Mouse (Mus musculus): Measurements from ENCODE around the gene Furin. TPM values are rescaled to one million over a fixed set of nuclear protein-coding genes. Genes with fewer than 3 reads are reported as not detected.

The Furin gene
- polyA plus RNA-seq, 1 experiment from 2014 or later = 120 TPM

DNA sequence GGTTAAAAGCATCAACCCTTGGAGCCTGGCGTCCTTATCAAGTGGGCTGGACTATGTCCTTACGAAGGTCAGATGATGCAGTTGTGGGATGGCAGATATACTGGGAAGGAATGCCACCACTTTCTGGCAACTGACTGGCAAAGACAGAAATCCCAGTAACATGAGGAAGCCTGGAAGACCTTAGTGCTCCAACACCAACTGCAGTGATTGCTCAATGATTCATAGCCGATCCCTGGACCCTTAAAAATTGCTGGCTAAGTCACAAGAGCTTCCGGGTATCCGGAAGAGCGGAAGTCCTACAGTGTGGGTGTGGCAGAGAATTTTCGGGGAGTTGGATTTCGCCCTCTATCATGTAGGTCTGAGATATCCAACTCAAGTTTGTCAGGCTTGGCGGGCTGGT is 59.1 kb downstream of the Furin start:
- in situ Hi-C loops (cut with MboI; ENCODE audit: low pct_unique_long_range_greater_than_20kb) = no loop called here
- CTCF ChIA-PET = no interaction called here
- POLR2A ChIA-PET = interaction anchor here (0.9 kb wide), 1 partner anchor 534 kb away, joined by 3 read pairs; no protein-coding TSS in a partner anchor
- TF ChIP-seq CTCF (IDR thresholded peaks at IDR 0.05) = no peak
- ATAC-seq (no peak), DNase-seq (ENCODE audit: low read depth, low spot score) (no peak)
- H3K27me3 ChIP-seq = no peaks in the 10 kb centered on the region

DNA sequence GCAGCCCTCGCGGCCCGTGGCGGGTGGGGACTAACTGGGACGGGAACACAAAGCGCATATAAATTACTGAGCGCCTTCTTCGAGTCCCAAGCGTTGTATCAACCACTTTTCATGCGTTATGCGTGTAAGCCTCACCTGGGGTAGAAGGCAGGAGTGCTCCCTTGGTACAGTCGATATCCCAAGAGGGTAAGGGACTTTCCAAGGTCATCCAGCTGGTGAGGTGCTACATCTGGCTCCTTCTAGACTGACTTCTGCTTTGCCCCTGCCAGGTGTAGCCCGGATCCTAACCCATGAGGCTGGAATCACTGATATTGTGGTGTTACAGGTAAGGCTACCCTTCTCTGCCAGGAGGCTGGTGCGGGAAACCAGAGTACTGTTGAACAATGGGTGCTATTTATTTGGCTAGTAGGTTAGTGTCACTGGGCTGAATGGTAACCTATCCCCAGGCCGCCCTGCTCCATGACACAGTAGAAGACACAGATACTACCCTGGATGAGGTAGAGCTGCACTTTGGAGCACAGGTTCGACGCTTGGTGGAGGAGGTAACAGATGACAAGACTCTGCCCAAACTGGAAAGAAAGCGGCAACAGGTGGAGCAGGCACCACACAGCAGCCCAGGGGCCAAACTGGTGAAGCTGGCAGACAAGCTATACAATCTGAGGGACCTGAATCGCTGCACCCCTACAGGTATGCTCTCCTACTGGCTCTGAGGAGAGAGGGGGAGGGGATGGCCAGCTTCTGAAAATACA is 61.8 kb downstream of the Furin start:
- no peaks in the 10 kb centered on the region for H3K27me3 ChIP-seq
- ATAC-seq = no peak
- in situ Hi-C loops (cut with MboI; ENCODE audit: low pct_unique_long_range_greater_than_20kb) = loop anchor here (5.0 kb wide), 1 partner anchor 34 kb away; no protein-coding TSS in a partner anchor
- CTCF ChIA-PET = interaction anchor here (0.9 to 4.9 kb wide), 10 partner anchors 12 to 63 kb away, joined by 3 to 23 read pairs (median 6); partner anchors contain the start of genes Man2a2 and Rccd1
- DNase-seq (ENCODE audit: low read depth, low spot score) = no peak
- no peak for TF ChIP-seq CTCF (IDR thresholded peaks at IDR 0.05)
- POLR2A ChIA-PET = interaction anchor here (1.0 kb wide), 1 partner anchor 9 kb away, joined by 4 read pairs; no protein-coding TSS in a partner anchor

DNA sequence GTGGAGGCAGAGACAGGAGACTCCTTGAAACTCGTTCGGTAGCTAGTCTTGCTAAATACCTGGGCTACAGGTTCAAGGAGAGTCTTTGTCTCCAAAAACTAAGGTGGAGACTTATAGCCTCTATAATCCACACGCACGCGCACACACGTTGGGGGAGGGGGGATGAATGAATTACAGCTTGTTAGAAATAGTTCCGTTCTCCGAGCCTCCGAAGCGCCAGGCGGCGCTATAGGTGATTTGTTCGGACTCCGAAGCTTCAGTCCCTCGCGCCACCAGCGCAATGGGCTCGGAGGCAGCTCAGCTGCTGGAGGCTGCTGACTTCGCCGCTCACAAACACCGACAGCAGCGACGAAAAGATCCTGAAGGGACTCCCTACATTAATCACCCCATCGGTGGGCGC is 62.4 kb downstream of the Furin start, which contains the start of gene Hddc3:
Gene Hddc3 (plus strand): TSS at position 247 of the 400 bp plus-strand sequence.
- H3K27me3 ChIP-seq = no peaks in the 10 kb centered on the region
- POLR2A ChIA-PET = no interaction called here
- in situ Hi-C loops (cut with MboI; ENCODE audit: low pct_unique_long_range_greater_than_20kb) = loop anchor here (5.0 kb wide), 1 partner anchor 34 kb away; no protein-coding TSS in a partner anchor
- no peak for ATAC-seq
- no peak for TF ChIP-seq CTCF (IDR thresholded peaks at IDR 0.05)
- CTCF ChIA-PET = interaction anchor here (0.6 to 4.9 kb wide), 11 partner anchors 11 to 62 kb away, joined by 3 to 23 read pairs (median 4); partner anchors contain the start of genes Man2a2 and Rccd1
- DNase-seq (ENCODE audit: low read depth, low spot score) = peak; percentile 64

DNA sequence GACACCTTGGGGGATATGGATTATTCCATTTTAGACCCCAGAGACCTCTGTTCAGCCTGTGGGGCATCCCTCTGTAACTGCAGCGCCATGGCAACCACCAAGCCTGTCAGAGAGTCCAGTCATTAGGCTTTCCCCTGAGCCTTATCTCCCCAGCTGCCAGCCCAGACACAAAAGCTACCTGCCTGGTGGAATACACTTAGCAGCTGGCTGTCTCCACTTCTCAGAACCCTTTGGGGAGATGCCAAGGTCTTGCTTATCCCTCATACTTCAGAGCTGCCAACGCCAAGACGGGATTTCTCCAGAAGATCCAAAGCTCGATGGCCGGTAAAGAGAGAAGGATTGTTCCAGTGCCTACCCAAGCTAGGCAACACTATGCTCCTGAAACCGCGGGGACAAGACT is 63.4 kb downstream of the Furin start:
- no peak for DNase-seq (ENCODE audit: low read depth, low spot score)
- no peak for ATAC-seq
- H3K27me3 ChIP-seq = no peaks in the 10 kb centered on the region
- POLR2A ChIA-PET = no interaction called here
- CTCF ChIA-PET = interaction anchor here (0.9 to 4.9 kb wide), 6 partner anchors 10 to 44 kb away, joined by 3 to 23 read pairs (median 14); no protein-coding TSS in a partner anchor
- in situ Hi-C loops (cut with MboI; ENCODE audit: low pct_unique_long_range_greater_than_20kb) = loop anchor here (5.0 kb wide), 1 partner anchor 36 kb away; no protein-coding TSS in a partner anchor
- no peak for TF ChIP-seq CTCF (IDR thresholded peaks at IDR 0.05)

DNA sequence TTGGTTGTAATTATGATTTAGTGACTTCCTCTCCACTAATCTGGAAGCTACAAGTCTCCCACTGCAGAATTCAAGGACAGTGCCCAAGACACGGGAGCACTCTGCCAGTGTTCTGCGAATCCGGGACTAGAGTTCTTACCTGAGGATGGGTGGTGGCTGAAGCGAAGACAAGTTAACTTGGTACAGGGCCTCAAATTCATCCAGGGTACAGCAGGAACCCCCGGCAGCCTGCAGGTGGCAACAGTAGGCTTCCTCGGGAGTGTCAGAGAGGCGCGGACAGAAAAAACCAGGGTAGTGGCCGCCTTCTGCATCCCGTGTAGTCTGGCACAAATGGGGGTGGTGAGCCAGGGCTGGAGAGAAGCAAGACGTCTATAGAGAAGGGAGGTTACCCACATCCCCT is 64.4 kb downstream of the Furin start, which contains the start of gene Unc45a:
Gene Unc45a (minus strand): TSS at position 213 of the 400 bp plus-strand sequence.
- DNase-seq (ENCODE audit: low read depth, low spot score) (peak; percentile 25), ATAC-seq (peak; percentile 34)
- in situ Hi-C loops (cut with MboI; ENCODE audit: low pct_unique_long_range_greater_than_20kb) = loop anchor here (5.0 kb wide), 1 partner anchor 37 kb away; no protein-coding TSS in a partner anchor
- ChIA-PET CTCF (interaction anchor here (0.7 to 4.9 kb wide), 14 partner anchors 9 to 243 kb away, joined by 3 to 23 read pairs (median 4); no protein-coding TSS in a partner anchor), POLR2A (interaction anchor here (1.2 kb wide), 1 partner anchor 11 kb away, joined by 3 read pairs; no protein-coding TSS in a partner anchor)
- TF ChIP-seq CTCF (IDR thresholded peaks at IDR 0.05) = no peak
- no peaks in the 10 kb centered on the region for H3K27me3 ChIP-seq

DNA sequence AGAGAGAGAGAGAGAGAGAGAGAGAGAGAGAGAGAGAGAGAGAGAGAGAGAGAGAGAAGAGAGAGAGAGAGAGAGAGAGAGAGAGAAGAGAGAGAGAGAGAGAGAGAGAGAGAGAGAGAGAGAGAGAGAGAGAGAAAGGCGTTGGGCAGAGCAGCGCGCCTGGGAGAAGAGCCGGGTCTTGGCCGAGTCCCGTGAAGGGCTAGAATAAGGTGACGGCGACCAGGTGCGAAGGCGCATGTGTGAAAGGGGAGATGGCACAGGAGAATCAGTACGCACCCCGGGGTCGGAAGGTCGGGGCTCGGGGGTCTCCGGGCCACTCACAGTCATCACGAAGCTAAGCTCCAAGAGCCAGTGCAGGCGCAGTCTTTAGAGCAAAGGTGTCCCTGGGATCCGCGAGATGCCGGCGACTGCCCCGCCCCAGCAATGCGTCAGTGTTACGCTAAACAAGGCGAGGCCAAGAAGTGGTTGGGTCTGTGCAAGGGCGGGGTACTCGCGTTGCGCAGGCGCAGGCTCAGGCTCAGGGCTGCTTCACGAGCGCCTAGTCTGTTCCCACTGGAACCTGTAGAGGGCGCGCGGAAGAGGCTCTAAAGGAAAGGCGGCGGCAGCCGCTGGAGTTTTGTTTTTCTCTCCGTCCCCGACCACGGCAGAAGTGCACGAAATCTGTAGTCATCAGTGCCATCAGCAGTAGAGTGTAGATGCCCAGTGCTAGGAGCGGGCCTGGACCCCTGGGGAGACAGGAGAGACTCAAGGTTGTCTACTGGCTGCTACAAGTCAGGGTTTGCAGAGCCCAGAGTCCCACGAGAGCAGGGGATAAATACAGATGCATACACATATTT is 65.2 kb downstream of the Furin start:
- in situ Hi-C loops (cut with MboI; ENCODE audit: low pct_unique_long_range_greater_than_20kb) = loop anchor here (5.0 kb wide), 1 partner anchor 37 kb away; no protein-coding TSS in a partner anchor
- TF ChIP-seq CTCF (IDR thresholded peaks at IDR 0.05) = no peak

DNA sequence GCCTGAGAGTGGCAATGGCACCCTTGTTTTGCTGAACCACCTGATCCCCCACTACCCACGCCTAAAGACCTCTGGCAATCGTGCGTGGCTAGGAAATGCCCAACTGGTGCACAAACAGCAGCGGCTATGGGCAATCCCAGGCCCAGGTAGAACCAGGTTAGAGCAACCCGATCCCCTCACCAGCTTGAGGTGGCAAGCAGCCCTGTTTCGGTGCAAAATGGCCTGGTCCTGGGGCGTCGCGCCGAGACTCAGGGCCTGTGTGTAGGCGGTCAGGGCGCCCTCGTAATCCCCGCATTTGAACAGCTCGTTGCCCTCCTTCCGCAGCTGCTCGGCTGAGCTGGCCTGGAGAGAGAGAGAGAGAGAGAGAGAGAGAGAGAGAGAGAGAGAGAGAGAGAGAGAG is 65.9 kb downstream of the Furin start:
- TF ChIP-seq CTCF (IDR thresholded peaks at IDR 0.05) = no peak
- DNase-seq (ENCODE audit: low read depth, low spot score) (no peak), ATAC-seq (peak; percentile 13)
- CTCF ChIA-PET = interaction anchor here (1.2 to 4.9 kb wide), 6 partner anchors 7 to 43 kb away, joined by 5 to 23 read pairs (median 10); no protein-coding TSS in a partner anchor
- in situ Hi-C loops (cut with MboI; ENCODE audit: low pct_unique_long_range_greater_than_20kb) = no loop called here
- POLR2A ChIA-PET = interaction anchor here (1.0 to 1.9 kb wide), 3 partner anchors 10 to 31 kb away, joined by 3 to 7 read pairs (median 6); partner anchors contain the start of gene Rccd1
- no peaks in the 10 kb centered on the region for H3K27me3 ChIP-seq

More for the DNA sequence above, 65.2 kb downstream of the Furin start:
- no peaks in the 10 kb centered on the region for H3K27me3 ChIP-seq
- ChIA-PET CTCF (interaction anchor here (0.7 to 4.9 kb wide), 14 partner anchors 8 to 244 kb away, joined by 3 to 23 read pairs (median 5); no protein-coding TSS in a partner anchor), POLR2A (interaction anchor here (1.0 to 1.9 kb wide), 4 partner anchors 11 to 31 kb away, joined by 3 to 7 read pairs (median 4); partner anchors contain the start of gene Rccd1)
- peak; percentile 76 for DNase-seq (ENCODE audit: low read depth, low spot score)
- ATAC-seq = peak; percentile 75

Other genes with a start within 250 kb of the Furin start
- 55.3 TPM for gene Sema4b, start 218.6 kb downstream of the Furin start, polyA plus RNA-seq (2021)
- 120 TPM for gene Cib1, start 172.6 kb downstream of the Furin start, polyA plus RNA-seq (2021)
- gene Gdpgp1, start 172.6 kb downstream of the Furin start, polyA plus RNA-seq (2021) = 4.0 TPM
- gene Ttll13, start 159.1 kb downstream of the Furin start, polyA plus RNA-seq (2021) = 0.73 TPM
- gene Ngrn, start 144.2 kb downstream of the Furin start, polyA plus RNA-seq (2021) = 37.2 TPM
- gene Vps33b, start 135.8 kb downstream of the Furin start, polyA plus RNA-seq (2021) = 24.6 TPM
- 93.8 TPM for gene Prc1, start 111.0 kb downstream of the Furin start, polyA plus RNA-seq (2021)
- 11.5 TPM for gene Rccd1, start 81.0 kb downstream of the Furin start, polyA plus RNA-seq (2021)
- 71.3 TPM for gene Unc45a, start 64.4 kb downstream of the Furin start, polyA plus RNA-seq (2021)
- gene Hddc3, start 62.3 kb downstream of the Furin start, polyA plus RNA-seq (2021) = 78.7 TPM
- gene Man2a2, start 34.1 kb downstream of the Furin start, polyA plus RNA-seq (2021) = 129 TPM
- gene Fes, start 17.5 kb downstream of the Furin start, polyA plus RNA-seq (2021) = 5.6 TPM
- 6.0 TPM for gene Blm, start 129.7 kb upstream of the Furin start, polyA plus RNA-seq (2021)